Mouse (Mus musculus) A20 (cell line): ENCODE measurements around the gene Pcnp.

Source experiments
- DNase-seq: peaks from one replicate; pipeline ENCODE4 v3.0.0-alpha.2; 2011; ENCODE audit warnings: low read depth, low spot score

Gene Pcnp

GRCm38 (mm10) chr16:56036501-56036900 is 7.0 kb upstream of the Pcnp start:
- peak; percentile 30 for DNase-seq

- DNase-seq = no peak
These were observed 5.0 kb upstream of the Pcnp start for GRCm38 (mm10) chr16:56034566-56034965.

- no peak for DNase-seq
These were observed 602 bp downstream of the Pcnp start for GRCm38 (mm10) chr16:56028722-56029551.

GRCm38 (mm10) chr16:56027854-56028629 is 1.5 kb downstream of the Pcnp start:
- DNase-seq = no peak

GRCm38 (mm10) chr16:56019660-56020059 is 9.9 kb downstream of the Pcnp start:
- no peak for DNase-seq

- DNase-seq = no peak
These were observed 15.5 kb downstream of the Pcnp start for GRCm38 (mm10) chr16:56014076-56014475.

- peak; percentile 32 for DNase-seq
These were observed 16.5 kb downstream of the Pcnp start for GRCm38 (mm10) chr16:56012789-56013743.

GRCm38 (mm10) chr16:56008862-56009261 is 20.7 kb downstream of the Pcnp start:
- no peak for DNase-seq

- no peak for DNase-seq
These were observed 22.7 kb downstream of the Pcnp start for GRCm38 (mm10) chr16:56006798-56007197.

GRCm38 (mm10) chr16:55994235-55994634 is 35.3 kb downstream of the Pcnp start:
- DNase-seq = no peak

GRCm38 (mm10) chr16:55990311-55990710 is 39.2 kb downstream of the Pcnp start:
- no peak for DNase-seq

- DNase-seq = no peak
These were observed 43.5 kb downstream of the Pcnp start for GRCm38 (mm10) chr16:55986001-55986400.

GRCm38 (mm10) chr16:55974903-55975285 is 54.6 kb downstream of the Pcnp start:
- DNase-seq = no peak

- peak; percentile 92 for DNase-seq
These were observed 55.2 kb downstream of the Pcnp start for GRCm38 (mm10) chr16:55974256-55974902.

- peak; percentile 100 for DNase-seq
These were observed 55.9 kb downstream of the Pcnp start, which contains the start of gene Zbtb11 for GRCm38 (mm10) chr16:55973431-55974255. TSS of gene Zbtb11 (plus strand) at chr16:55973883.

GRCm38 (mm10) chr16:55972626-55973201 is 56.8 kb downstream of the Pcnp start:
- no peak for DNase-seq

- DNase-seq = peak; percentile 48
These were observed 57.6 kb downstream of the Pcnp start for GRCm38 (mm10) chr16:55971735-55972615.

- no peak for DNase-seq
These were observed 59.1 kb downstream of the Pcnp start for GRCm38 (mm10) chr16:55970416-55970815.

- DNase-seq = peak; percentile 62
These were observed 60.4 kb downstream of the Pcnp start for GRCm38 (mm10) chr16:55969147-55969546.
